Mouse (Mus musculus) bone marrow macrophage, adult 2 months (primary cell): ENCODE data around the gene Fzd2. TPM values are rescaled to one million over a fixed set of nuclear protein-coding genes. Genes with fewer than 3 reads are reported as not detected.

Experiments
- H3K27ac ChIP-seq: 2 replicates; pipeline ENCODE4 v1.5.1; 2012; ENCODE audit warnings: low read depth, low read length; ENCODE audit not compliant: insufficient read depth
- H3K4me1 ChIP-seq: 2 replicates; pipeline ENCODE4 v1.6.1; 2012; ENCODE audit warnings: low read length; ENCODE audit not compliant: control insufficient read depth, insufficient read depth
- H3K4me3 ChIP-seq: 2 replicates; pipeline ENCODE4 v1.5.1; 2012; ENCODE audit warnings: mild to moderate bottlenecking, low read length, moderate library complexity; ENCODE audit not compliant: insufficient read depth
- CTCF ChIP-seq: IDR thresholded peaks from 2 replicates; pipeline ENCODE4 v1.5.1; 2012; ENCODE audit warnings: low read depth, mild to moderate bottlenecking, low read length, moderate library complexity
- POLR2A ChIP-seq: IDR thresholded peaks from 2 replicates; pipeline ENCODE4 v1.6.1; 2012; ENCODE audit warnings: mild to moderate bottlenecking, low read depth, low read length, borderline replicate concordance
- polyA plus RNA-seq: library from polyadenylated mRNA; stranded (reverse); fragments of >200 nt; gene quantifications from 2 replicates; pipeline ENCODE4 v1.2.4, GENCODE M21; 2012; ENCODE audit not compliant: missing spikeins, insufficient read depth, insufficient read length

Gene Fzd2
- polyA plus RNA-seq, 1 experiment = not detected

DNA sequence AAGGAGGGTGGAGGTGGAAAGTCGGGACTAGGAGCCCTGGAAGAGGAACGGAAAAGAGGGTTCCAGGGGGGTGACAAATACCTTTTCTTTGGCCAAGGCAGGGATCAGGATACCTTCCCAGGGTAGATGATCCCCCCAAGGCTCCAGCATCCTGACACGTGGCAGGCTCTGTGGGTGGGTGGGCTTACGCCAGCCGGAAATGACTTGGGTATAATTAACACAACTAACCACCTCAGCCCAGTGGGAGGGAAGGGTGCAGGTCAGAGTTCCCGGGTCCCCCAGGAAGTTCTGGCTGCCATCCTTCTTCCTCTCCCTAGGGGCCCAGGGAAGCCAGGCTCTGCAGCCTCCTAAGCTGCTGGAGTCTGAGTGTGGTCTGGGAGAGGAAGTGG is 7.1 kb downstream of the Fzd2 start:
- TF ChIP-seq CTCF = no peak
- no peak for TF ChIP-seq POLR2A
- H3K27ac ChIP-seq = no peak overlapping the region
- no peaks in the 10 kb centered on the region for H3K4me1 ChIP-seq
- no peak overlapping the region for H3K4me3 ChIP-seq

- H3K4me3 ChIP-seq = no peak overlapping the region
These were observed 15.3 kb downstream of the Fzd2 start for GRCm38 (mm10) chr11:102619449-102619848.

DNA sequence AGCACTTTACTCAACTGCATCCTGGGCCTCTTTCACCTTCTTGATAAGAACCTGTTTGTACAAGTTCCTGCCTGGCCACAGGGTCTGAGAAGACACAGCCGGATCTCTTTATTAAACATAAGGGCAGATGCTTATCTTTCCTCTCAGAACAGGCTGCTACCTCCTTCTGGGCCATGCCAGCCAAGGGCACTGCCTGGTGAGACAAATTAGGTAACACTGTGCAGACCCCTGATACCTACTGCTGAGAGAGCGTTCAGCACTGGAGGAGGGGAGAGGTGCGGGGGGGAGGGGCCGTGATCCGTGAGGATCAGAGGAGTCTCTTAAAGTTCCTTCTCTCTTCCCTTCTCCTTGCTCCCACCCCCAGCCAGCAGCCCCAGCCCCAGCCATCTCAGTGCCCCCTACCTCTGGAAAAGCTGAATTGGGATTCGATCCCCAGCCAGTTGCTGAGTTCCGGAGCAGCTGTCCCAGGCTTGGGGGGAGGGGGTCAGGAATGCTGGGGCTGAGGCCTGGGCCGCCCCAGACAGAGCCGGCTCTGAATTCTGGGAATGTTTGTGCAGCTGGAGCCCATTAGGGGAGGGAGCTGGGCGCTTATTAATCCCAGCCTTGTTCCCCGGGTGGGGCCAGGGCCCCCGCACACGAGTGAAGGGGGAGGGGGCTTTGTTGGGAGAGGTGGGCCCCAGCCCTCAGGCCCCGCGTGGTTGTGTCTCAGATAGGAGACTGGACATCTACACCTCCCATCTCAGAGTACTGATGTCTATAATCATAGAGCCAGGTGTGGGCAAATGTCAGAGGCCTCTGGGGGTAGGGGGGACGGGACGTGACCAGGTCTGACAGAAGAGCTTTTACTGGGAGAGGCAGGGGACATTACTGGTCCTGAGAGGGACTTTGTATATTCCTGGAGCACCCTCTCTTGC is 19.9 kb downstream of the Fzd2 start:
- Histone ChIP-seq H3K4me3 (no peak overlapping the region), H3K27ac (no peak overlapping the region), H3K4me1 (no peaks in the 10 kb centered on the region)
- TF ChIP-seq POLR2A (no peak), CTCF (no peak)

More at GRCm38 (mm10) chr11:102619449-102619848, 15.3 kb downstream of the Fzd2 start:
- Histone ChIP-seq H3K4me1 (no peaks in the 10 kb centered on the region), H3K27ac (no peak overlapping the region)
- TF ChIP-seq POLR2A (no peak), CTCF (no peak)

GRCm38 (mm10) chr11:102624888-102625407 is 20.8 kb downstream of the Fzd2 start:
- no peak overlapping the region for H3K27ac ChIP-seq
- no peak for TF ChIP-seq CTCF
- TF ChIP-seq POLR2A = no peak
- H3K4me1 ChIP-seq = no peaks in the 10 kb centered on the region
- H3K4me3 ChIP-seq = no peak overlapping the region

GRCm38 (mm10) chr11:102627171-102627931 is 23.2 kb downstream of the Fzd2 start:
- Histone ChIP-seq H3K27ac (no peak overlapping the region), H3K4me3 (no peak overlapping the region), H3K4me1 (no peaks in the 10 kb centered on the region)
- no peak for TF ChIP-seq CTCF
- no peak for TF ChIP-seq POLR2A

- Histone ChIP-seq H3K27ac (no peak overlapping the region), H3K4me3 (no peak overlapping the region), H3K4me1 (no peaks in the 10 kb centered on the region)
- TF ChIP-seq POLR2A (no peak), CTCF (no peak)
These were observed 24.3 kb downstream of the Fzd2 start for GRCm38 (mm10) chr11:102628529-102628928.

- TF ChIP-seq POLR2A (no peak), CTCF (no peak)
- no peak overlapping the region for H3K27ac ChIP-seq
These were observed 25.2 kb downstream of the Fzd2 start for GRCm38 (mm10) chr11:102629375-102629774.

GRCm38 (mm10) chr11:102630731-102631130 is 26.5 kb downstream of the Fzd2 start:
- no peak for TF ChIP-seq CTCF
- no peak for TF ChIP-seq POLR2A
- Histone ChIP-seq H3K4me1 (no peaks in the 10 kb centered on the region), H3K4me3 (no peak overlapping the region), H3K27ac (no peak overlapping the region)

More at GRCm38 (mm10) chr11:102629375-102629774, 25.2 kb downstream of the Fzd2 start:
- Histone ChIP-seq H3K4me3 (no peak overlapping the region), H3K4me1 (no peaks in the 10 kb centered on the region)

GRCm38 (mm10) chr11:102631203-102631602 is 27.0 kb downstream of the Fzd2 start:
- no peak for TF ChIP-seq POLR2A
- TF ChIP-seq CTCF = no peak
- no peaks in the 10 kb centered on the region for H3K4me1 ChIP-seq

DNA sequence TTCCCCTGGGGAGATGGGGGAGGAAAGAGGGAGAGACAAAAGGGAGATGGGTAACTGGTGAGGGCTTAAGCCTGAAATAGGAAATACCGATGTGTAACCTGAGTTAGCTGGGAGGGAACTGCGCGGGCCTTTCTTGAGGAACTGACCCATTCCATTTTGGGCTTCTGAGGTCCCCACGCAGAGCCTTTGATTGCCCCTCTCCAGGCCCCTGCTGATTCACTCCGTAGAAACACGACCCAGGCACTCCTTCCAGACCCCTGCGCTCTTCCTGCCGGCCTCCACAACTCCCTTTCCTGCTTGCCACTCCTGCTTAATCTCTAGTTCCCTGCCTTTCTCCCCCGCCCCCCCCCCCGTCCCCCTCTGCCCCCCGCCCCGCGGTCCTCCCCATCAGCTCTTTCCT is 28.5 kb downstream of the Fzd2 start:
- Histone ChIP-seq H3K4me1 (no peaks in the 10 kb centered on the region), H3K4me3 (no peak overlapping the region), H3K27ac (no peak overlapping the region)
- TF ChIP-seq POLR2A = no peak
- TF ChIP-seq CTCF = no peak

More at GRCm38 (mm10) chr11:102631203-102631602, 27.0 kb downstream of the Fzd2 start:
- no peak overlapping the region for H3K27ac ChIP-seq
- no peak overlapping the region for H3K4me3 ChIP-seq
